Mouse (Mus musculus) heart, postnatal 36 days (tissue): ENCODE measurements around the gene Trp53bp2. TPM values are rescaled to one million over a fixed set of nuclear protein-coding genes. Genes with fewer than 3 reads are reported as not detected.

ENCODE experiments used
- DNase-seq, 2 experiments: peaks; one replicate each; pipeline ENCODE4 v3.0.0; 2021 to 2022
- intact Hi-C: fragments of 180-260 bp; cut with DNase I; formaldehyde crosslinking; loops from one replicate; pipeline ENCODE4 v1.15.1; 2025
- total RNA-seq, 2 experiments: library from RNA; stranded (reverse); gene quantifications; 2 replicates each; pipeline ENCODE4 v1.2.3; 2021

Gene Trp53bp2
- total RNA-seq, 2 experiments from 2014 or later: 11.0 to 12.8 TPM

DNA sequence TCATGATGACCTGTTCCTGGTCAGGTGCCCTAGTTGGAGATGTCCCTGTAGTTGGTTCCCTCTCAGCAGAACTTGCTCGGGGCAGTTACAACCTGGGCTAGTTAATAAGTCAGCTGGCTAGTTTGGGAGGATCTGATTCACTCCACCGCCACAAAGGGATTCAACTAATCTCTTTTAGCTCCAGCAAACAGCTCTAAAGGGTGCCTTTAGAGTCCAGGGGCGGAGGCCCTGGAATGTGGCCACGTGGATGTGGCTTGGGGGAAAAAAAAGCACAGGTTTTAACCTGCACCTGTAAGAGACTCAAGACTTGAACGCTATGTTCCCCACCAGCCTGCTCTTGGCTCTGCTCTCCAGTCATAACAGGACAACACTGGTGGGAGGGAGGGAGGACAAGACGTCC, 87.7 kb downstream of the Trp53bp2 start:
- intact Hi-C loops: no loop called here
- no peak for DNase-seq

- no peak for DNase-seq
- intact Hi-C loops: no loop called here
These were observed 88.8 kb downstream of the Trp53bp2 start for GRCm38 (mm10) chr1:182497736-182498135.

GRCm38 (mm10) chr1:182499443-182500089, 90.6 kb downstream of the Trp53bp2 start:
- intact Hi-C loops: no loop called here
- no peak for DNase-seq

DNA sequence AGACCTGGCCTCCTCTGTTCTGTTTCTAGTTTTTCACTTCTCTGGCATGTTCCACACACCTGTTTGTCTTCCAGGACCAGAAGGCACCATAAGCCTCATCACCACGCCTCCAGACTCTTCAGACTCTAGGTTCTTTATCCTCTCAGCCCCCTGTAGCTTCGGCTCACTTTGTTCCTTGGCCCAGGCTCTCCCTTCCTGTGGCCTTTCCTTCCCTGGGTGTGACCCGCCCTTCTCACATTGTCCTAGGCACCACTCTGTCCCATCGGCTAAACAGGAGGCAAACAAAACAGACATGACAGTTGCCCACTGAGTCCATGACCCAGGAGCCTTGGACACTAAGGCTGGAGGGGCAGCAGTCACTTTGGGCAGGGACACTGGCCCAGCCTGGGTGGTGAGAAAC, 91.3 kb downstream of the Trp53bp2 start:
- DNase-seq: no peak

GRCm38 (mm10) chr1:182500843-182501242, 91.9 kb downstream of the Trp53bp2 start:
- no peak for DNase-seq
- intact Hi-C loops: no loop called here

More for the DNA sequence above, 91.3 kb downstream of the Trp53bp2 start:
- intact Hi-C loops: no loop called here

DNA sequence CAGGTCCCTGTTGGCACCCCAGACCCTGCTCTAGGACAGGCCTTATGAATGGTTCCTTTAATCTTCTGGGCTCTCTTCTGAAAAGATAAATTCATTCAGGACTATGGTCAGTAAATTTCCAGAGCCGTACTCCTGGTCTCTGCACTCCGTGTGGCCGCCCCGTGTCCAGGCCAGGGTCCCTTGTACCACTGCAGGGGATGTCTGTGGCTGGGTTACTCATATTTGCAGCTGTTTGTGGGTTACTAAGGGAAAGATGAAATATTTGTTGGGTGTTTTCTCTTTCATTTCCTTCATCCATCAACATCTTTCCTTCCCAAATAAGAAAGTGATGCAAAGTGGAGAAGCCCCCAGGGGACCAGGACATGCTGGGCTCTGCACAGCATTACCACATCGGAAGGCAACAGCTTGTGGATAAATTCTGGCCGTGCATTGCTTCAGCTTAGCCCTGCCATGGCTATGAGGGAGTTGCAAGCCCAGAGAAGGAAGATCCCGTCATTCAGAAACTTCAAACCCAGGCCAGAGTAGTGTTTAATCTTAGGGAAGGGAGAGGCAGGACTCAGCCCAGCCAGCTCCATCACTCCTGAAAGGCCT, 92.9 kb downstream of the Trp53bp2 start:
- DNase-seq: no peak
- intact Hi-C loops: no loop called here

- DNase-seq: no peak
- intact Hi-C loops: no loop called here
These were observed 93.6 kb downstream of the Trp53bp2 start for GRCm38 (mm10) chr1:182502491-182503050.

- intact Hi-C loops: no loop called here
- DNase-seq: no peak
These were observed 94.4 kb downstream of the Trp53bp2 start for GRCm38 (mm10) chr1:182503206-182503900.

GRCm38 (mm10) chr1:182504223-182504622, 95.3 kb downstream of the Trp53bp2 start:
- intact Hi-C loops: no loop called here
- DNase-seq: peak; percentile 71 to 72

GRCm38 (mm10) chr1:182505291-182505690, 96.3 kb downstream of the Trp53bp2 start:
- no peak for DNase-seq
- intact Hi-C loops: no loop called here

DNA sequence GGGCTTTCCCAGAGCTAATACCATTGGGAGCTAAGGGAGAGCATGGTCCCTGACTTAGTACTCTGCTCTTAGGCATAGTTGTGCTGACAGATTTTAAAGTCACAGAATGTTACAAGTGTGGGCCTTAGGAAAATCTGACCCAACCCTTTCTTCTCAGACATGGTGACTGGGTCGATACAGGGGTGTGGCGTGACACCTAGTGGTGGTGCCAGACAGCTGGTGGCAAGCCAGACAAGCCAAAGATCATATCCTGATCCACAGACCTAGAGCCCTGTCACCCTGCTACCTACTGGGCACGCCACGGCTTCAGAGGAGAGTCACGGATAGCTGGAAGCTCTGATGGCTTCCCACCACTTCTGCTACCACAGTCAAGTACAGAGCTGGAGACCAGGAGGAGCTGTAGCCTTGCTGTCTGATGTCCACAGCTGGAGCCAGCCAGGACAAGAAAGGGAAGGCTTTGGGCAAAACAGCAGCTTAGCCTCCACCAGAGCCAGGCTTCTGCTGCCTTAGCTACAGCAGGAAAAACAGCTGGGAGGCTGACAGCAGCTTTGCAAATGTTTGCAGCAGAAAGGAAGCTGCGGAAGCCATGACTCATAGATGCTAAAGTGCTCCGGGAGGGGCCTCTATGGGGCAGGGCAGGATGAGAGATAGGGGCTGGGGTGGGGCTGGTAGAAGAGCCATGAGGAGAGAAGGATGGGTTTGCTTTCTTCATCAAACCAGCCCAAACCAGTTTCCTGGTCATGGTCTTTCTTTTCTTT, 97.4 kb downstream of the Trp53bp2 start:
- intact Hi-C loops: no loop called here
- peak; percentile 74 to 79 for DNase-seq

GRCm38 (mm10) chr1:182509110-182509797, 100.3 kb downstream of the Trp53bp2 start:
- no peak for DNase-seq
- intact Hi-C loops: no loop called here

DNA sequence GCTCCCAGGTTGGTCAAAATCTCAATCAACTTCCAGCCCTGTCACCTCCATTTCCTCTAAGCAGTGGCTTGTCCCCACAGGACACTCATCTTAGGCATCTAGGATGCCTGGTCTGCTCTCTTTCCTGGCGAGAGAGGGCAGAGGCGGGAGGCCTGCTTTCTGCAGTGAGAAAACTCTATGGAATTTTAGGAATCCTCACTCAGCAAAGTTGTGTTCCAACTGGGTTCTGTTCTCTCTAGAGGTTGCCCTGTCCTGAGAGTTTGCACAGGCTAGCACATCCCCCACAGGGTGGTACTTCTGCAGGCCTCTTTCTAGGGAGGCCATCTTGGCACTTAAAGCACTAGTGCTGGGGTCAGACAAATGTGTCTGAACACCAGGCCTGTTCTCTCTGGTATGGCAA, 102.1 kb downstream of the Trp53bp2 start:
- intact Hi-C loops: no loop called here
- DNase-seq: no peak

- DNase-seq: no peak
- intact Hi-C loops: no loop called here
These were observed 102.8 kb downstream of the Trp53bp2 start for GRCm38 (mm10) chr1:182511778-182512177.

Other genes with a start within 250 kb of the Trp53bp2 start
- not detected for gene Vmn1r1, start 244.7 kb upstream of the Trp53bp2 start, total RNA-seq
- 10 to 100 TPM; 59.2 to 60.7 TPM for gene Degs1, start 126.4 kb upstream of the Trp53bp2 start, total RNA-seq
- 10 to 100 TPM; 22.8 to 24.4 TPM for gene Fbxo28, start 67.5 kb upstream of the Trp53bp2 start, total RNA-seq
- 10 to 100 TPM; 58.7 to 79.0 TPM for gene Capn2, start 108.4 kb downstream of the Trp53bp2 start, total RNA-seq
- gene Capn8, start 155.8 kb downstream of the Trp53bp2 start, total RNA-seq: not detected